Mouse (Mus musculus) testis, adult 2 months (tissue): ENCODE data around the gene Kcnh6.

Source experiments
- CTCF ChIP-seq: fragments of 200-500 bp; IDR thresholded peaks from 2 replicates; pipeline ENCODE4 v1.5.1; 2012; ENCODE audit warnings: low read depth, mild to moderate bottlenecking, inconsistent platforms, low read length, moderate library complexity; ENCODE audit not compliant: control insufficient read depth, insufficient read depth, insufficient replicate concordance
- POLR2A ChIP-seq: fragments of 200-500 bp; IDR thresholded peaks from 2 replicates; pipeline ENCODE4 v1.6.1; 2012; ENCODE audit warnings: low read depth, mild to moderate bottlenecking, inconsistent platforms, low read length, moderate library complexity; ENCODE audit not compliant: control insufficient read depth

DNA sequence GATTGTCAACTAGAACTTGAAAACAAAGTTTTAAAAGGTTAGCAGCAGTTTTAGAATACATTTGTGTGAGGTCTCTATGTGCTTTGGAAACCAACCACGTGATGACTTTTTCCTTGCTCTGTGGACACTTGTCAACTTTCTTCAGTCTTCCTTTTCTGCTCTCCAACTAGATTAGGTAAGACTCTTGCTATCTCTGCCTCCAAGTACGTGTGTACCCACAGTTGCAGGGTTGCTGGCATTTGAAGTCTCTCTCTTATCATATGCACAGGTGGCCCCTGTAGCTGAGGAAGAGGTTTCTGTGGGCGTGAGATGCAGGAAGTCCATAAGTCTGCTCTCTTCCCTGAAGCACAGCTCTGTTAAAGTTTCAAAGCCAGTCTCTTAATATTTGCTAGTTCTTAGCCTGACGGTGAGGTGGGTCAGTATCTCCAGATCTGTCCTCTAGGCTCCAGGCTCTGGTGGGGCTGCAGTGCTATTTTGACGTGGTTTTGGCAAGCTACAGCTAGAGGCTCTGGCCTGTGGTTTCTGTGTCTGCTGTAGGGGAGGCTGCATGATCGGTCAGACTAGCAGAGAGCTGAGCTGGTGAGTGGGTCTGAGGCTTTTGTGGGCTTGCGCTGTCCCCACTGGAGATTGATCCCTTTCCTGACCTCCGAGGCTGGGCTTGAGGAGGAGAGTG, 49.0 kb downstream of the Kcnh6 start:
- no peak for TF ChIP-seq CTCF
- no peak for TF ChIP-seq POLR2A
